Mouse (Mus musculus) kidney, adult 2 months (tissue): Measurements from ENCODE around the gene Hcrtr1.

Experiments used
- CTCF ChIP-seq: fragments of 200-500 bp; conservative IDR thresholded peaks from 2 replicates; pipeline ENCODE4 v1.5.1; 2011; ENCODE audit warnings: low read depth, mild to moderate bottlenecking, control low read depth, low read length, moderate library complexity, mixed read lengths; ENCODE audit not compliant: insufficient read depth, insufficient read length
- POLR2A ChIP-seq: fragments of 200-500 bp; IDR thresholded peaks from one replicate; pipeline ENCODE4 v1.6.1; 2011; ENCODE audit warnings: low read depth, low read length, control low read depth

- no peak for TF ChIP-seq CTCF
- TF ChIP-seq POLR2A: no peak
Observed at GRCm38 (mm10) chr4:130169411-130169971, 30.3 kb upstream of the Hcrtr1 start.
